Mouse (Mus musculus) adrenal gland, adult 18-20 months (tissue): ENCODE results near the gene Cd207. TPM values are rescaled to one million over a fixed set of nuclear protein-coding genes. Genes with fewer than 3 reads are reported as not detected.

Experiments used
- DNase-seq, 2 experiments: peaks; one replicate each; pipeline ENCODE4 v3.0.0; 2021 to 2022; ENCODE audit warnings: low spot score in 2 of 2
- long read RNA-seq, 2 experiments: library from polyadenylated mRNA; stranded (forward); transcript quantifications; one replicate each; pipeline ENCODE4 v2.0.0; 2021
- total RNA-seq, 2 experiments: library from RNA; stranded (reverse); gene quantifications; 1 replicate in 1 of 2; 2 replicates in 1 of 2; pipeline ENCODE4 v1.2.3; 2021

The Cd207 gene
- total RNA-seq, result under 1 TPM; 0.27 to 0.32 TPM
- long read RNA-seq, experiment 1, result 0 reads
- long read RNA-seq, experiment 2, result 0 reads

DNA sequence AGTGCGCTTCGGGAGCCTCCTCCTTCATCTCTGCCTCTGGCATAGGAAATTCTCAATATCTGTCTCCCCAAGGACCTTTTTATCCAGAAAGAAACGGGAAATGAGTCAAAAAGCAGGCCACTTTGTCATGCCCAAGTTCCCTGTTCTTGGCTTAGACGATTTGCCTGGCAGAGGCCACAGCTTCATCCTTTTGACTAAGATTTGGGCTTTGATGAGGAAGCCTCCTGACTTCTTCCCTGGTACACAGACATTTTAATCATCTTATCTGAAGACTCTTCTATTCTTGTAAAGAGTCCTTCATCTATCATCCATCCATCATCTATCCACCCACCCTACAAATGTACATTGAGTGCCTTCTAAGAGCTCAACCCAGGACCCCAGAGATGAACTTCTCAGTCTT lies at the start of gene Cd207:
Cd207 (minus strand) TSS at position 101 of the 400 bp plus-strand sequence.
- DNase-seq, result no peak

DNA sequence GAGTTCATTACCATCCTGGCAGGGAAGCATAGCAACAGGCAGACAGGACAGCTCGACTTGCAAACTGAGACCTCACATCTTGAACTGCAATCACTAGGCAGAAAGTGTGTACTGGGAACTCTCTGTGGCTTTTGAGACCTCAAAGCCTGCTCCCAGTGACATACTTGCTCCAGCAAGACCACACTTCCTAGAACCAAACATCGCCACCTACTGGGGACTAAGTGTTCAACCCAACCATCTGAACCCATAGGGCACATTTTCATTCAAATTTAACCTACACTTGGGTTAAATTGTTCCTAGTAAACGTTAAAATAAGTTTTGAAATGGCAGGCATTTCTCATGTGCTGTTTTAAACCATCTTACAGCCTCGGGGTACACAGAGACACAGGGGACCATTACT lies 49.5 kb upstream of the Cd207 start:
- DNase-seq, result no peak

GRCm38 (mm10) chr6:83722526-83722925 lies 44.9 kb upstream of the Cd207 start:
- DNase-seq, result no peak

GRCm38 (mm10) chr6:83717026-83717425 lies 39.4 kb upstream of the Cd207 start:
- no peak for DNase-seq

DNA sequence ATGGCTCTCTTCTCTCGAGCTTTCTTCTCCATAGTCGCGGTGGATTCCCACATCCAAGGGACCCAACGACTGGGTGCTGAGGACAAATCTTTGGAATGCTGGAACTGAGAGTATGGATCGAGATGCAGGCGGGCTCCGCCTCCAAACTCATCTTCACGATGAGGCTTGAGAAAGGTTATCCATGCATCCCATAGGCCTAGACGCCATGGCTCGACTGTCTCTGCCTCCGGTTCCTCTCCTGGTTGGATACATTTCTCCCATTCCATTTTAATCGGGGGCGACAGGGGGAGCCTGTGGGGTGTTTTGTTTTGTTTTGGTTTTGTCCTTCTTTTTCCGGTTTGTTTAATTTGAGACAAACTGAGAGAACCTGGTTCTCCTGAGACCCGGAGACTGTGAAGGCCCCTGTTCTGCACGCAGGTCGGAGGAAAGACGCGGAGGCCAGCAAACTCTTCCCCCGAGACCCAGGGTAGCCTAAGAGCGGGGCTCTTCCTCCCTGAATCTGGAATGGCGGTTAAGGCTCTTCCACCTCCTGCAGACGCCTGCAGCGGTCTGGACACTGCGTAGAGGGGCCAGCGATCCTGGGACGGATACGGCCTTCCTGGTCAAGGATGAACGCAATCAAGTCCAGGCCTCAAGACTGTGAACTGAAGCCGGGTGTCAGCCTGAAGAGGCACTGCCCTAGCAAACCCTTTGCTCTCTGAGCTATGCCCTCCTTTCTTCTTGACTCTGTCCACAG lies 38.0 kb upstream of the Cd207 start:
- no peak for DNase-seq

DNA sequence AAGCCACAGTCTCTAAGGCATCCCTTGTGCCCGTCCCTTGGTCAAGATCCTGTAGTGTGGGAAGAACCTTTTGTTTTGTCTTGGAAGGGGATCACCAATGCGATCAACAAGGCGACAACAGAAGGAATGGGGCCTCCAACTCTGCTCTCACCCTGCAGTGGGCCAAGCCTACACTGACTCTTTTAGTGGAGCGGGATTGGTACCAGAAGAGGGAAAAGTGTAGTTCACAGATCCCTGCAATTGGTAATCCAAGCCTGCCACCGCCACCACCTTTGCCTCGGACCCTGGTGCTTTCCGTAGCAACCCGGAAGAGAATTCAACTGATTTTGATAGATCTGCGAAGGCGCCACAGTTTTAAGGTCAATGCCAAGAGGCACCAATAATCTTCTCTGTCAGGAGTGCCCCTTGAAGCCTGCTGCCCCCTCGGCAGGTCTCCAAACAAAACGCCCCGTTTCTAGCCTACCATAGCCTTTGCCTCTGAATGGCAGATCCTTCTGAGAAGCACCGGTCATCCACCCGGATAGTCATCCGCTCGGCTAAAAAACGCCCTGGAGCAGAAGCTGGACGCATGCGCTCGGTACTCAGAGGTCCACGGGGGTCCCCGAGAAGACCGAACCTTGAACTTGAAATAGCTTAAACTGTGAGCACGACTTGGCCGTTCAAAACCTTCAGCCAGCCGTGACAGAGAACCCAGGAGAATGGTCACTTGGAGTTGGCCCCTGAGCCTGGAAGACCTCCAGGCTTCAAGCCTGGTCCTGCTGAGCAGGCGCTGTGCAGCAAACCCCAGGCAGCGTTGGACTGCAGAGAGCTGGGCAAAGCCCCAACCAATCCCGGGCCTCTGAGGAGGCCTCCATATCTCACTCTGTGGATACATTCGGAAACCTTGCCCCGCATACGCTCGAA lies 36.8 kb upstream of the Cd207 start:
- no peak for DNase-seq

GRCm38 (mm10) chr6:83713271-83714136 lies 35.8 kb upstream of the Cd207 start:
- no peak for DNase-seq

GRCm38 (mm10) chr6:83711725-83712475 lies 34.2 kb upstream of the Cd207 start:
- no peak for DNase-seq

DNA sequence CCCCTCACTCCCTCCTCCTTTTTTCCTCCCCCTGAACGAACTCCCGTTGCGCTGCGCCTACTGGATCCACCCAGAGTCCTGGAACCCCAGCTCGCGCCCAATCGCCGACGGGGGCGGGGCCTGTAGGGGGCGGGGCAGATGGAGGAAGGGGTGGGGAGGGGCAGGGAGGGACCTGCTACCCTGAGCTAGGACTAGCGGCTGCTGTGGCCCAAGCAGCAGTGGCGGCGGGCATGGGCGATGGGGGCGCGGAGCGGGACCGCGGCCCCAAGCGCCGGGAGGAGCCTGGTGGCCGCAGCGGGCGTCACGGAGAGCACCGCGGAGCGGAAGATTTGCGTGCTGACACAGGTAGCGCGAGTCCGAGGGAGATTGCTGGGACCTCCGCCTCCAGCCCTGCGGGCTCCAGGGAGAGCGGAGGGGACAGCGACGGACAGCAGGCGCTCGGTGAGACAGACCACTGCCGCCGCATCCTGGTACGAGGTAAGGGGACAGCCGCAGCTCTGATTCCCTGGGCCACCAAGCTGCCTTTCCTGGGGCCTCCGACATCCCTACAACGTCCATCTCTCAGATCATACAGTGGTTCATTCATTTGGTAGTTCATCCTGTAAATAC lies 33.5 kb upstream of the Cd207 start, which contains the start of gene Vax2:
Vax2 (plus strand) TSS at position 198 of the 609 bp plus-strand sequence.
- peak; percentile 67 to 75 for DNase-seq

GRCm38 (mm10) chr6:83710361-83711066 lies 32.9 kb upstream of the Cd207 start:
- no peak for DNase-seq

GRCm38 (mm10) chr6:83707738-83708510 lies 30.3 kb upstream of the Cd207 start:
- no peak for DNase-seq

- no peak for DNase-seq
These were observed 27.0 kb upstream of the Cd207 start for GRCm38 (mm10) chr6:83704701-83705100.

GRCm38 (mm10) chr6:83704294-83704693 lies 26.6 kb upstream of the Cd207 start:
- DNase-seq, result no peak

DNA sequence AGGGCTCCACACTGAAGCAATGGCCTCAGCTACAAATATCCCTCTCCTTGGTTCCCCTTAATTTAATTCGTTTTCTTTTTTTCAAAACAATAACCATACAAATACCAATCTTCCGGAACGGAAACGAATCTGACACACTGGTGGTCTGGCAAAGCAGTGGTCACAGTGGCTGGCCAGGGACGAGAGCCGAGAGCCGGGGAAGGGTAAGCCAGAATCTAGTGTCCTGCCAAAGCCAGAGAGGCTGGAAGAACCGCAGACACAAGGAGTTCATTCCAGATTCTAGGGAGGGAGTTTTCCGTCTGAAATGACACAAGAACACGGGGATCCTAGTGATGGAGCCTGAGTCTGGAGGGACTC lies 26.0 kb upstream of the Cd207 start:
- DNase-seq, result no peak

GRCm38 (mm10) chr6:83703000-83703721 lies 25.5 kb upstream of the Cd207 start:
- no peak for DNase-seq

DNA sequence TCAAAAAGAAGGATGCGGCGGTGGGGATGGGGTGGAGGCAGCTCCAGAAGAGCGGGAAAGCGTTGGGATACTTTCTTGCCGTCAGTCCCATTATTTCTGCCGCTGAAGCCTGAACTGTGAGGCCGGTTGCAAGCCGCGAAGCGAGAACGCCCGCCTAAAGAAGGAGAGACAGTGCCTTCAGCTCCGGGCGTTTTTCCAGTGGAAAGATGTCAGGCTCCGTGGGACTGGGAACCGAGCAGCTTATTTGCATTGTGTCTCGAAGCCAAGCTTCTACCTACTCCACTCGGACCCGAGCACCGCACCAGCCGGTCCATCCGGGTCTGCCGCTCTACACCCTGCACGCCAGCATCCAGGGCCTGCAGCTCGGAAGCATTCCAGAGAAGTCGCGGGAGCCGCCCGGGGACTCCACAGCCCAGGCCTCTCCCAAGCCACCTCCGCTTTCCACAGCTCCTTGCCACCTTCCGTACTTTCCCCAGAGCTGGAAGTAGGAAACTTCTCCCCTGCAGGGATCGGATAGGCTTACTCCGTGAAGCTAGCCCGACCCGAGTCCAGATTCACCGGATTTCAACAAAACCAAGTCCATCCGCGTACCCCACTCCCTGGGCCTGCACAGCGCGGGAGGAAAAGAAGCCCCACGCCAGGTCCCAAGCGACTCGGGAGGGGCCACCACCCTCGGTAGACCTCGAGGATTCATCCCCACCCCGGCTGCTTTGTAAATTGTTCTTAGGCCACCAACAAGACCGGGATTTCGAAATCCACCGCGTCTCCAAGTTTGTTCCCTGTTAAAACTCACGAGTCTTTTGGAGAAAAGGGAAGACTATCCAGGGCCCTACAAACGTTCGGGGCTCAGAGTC lies 24.7 kb upstream of the Cd207 start:
- no peak for DNase-seq

- no peak for DNase-seq
These were observed 23.3 kb upstream of the Cd207 start for GRCm38 (mm10) chr6:83701001-83701400.
